Mouse (Mus musculus) small intestine, adult 2 months (tissue): ENCODE results near the gene Rundc1.

Experiments
- CTCF ChIP-seq: fragments of 200-500 bp; IDR thresholded peaks from 2 replicates; pipeline ENCODE4 v1.5.1; 2012; ENCODE audit warnings: low read depth, mild to moderate bottlenecking, control low read depth, inconsistent platforms, low read length, moderate library complexity, mixed read lengths; ENCODE audit not compliant: insufficient replicate concordance, insufficient read length; ENCODE audit errors: extremely low read depth
- POLR2A ChIP-seq: fragments of 200-500 bp; IDR thresholded peaks from 2 replicates; pipeline ENCODE4 v1.6.1; 2012; ENCODE audit warnings: low read depth, mild to moderate bottlenecking, control low read depth, inconsistent platforms, low read length, moderate library complexity

DNA sequence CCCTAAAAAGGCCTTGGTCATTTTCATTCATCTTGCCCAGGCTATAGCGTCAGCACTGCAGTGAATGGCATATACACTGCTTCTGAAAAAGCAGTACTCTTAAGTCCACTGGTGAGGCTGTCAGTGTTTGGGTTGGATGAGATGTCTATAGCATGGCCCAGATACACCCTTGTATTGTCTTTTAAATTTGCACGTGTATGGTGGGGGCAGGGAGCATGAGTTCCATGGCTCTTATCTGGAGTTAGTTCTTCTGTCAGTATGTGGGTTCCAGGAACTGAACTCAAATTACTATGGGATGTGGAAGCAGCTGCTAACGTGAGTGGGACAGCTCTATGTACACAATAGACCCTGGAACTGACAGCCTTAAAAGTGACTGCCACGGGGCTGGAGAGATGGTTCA lies 10.9 kb downstream of the Rundc1 start:
- TF ChIP-seq CTCF (no peak), POLR2A (no peak)
